Mouse (Mus musculus) megakaryocyte-erythroid progenitor cell, adult 5-6 weeks (primary cell): ENCODE data around the gene Mxi1. TPM values are rescaled to one million over a fixed set of nuclear protein-coding genes. Genes with fewer than 3 reads are reported as not detected.

Experiments
- ATAC-seq: replicated peaks from 2 replicates; pipeline ENCODE4 v1.8.0; 2016; ENCODE audit warnings: mild to moderate bottlenecking, inconsistent platforms; ENCODE audit not compliant: severe bottlenecking, poor library complexity, low FRiP score, low TSS enrichment
- total RNA-seq, 2 experiments: library from RNA; stranded (forward) in 1 of 2; stranded (reverse) in 1 of 2; fragments of 200-1000, 215-1000 nt in 1 of 2; fragments of >200 nt in 1 of 2; fragmentation: Nextera tagmentation in 1 of 2; gene quantifications; 2 replicates each; pipeline ENCODE4 v1.2.3; 2014 to 2017

Gene Mxi1
- total RNA-seq, 2 experiments from 2014 or later: 21.1 to 82.7 TPM

GRCm38 (mm10) chr19:53296331-53297254 lies 13.7 kb upstream of the Mxi1 start:
- no peak for ATAC-seq

- ATAC-seq: no peak
Measured at GRCm38 (mm10) chr19:53299156-53299828, 11.0 kb upstream of the Mxi1 start.

- no peak for ATAC-seq
Measured at GRCm38 (mm10) chr19:53299829-53300181, 10.5 kb upstream of the Mxi1 start.

GRCm38 (mm10) chr19:53303382-53303781 lies 6.9 kb upstream of the Mxi1 start:
- peak; percentile 70 for ATAC-seq

- ATAC-seq: no peak
Measured at GRCm38 (mm10) chr19:53305621-53306020, 4.7 kb upstream of the Mxi1 start.

GRCm38 (mm10) chr19:53306706-53307105 lies 3.6 kb upstream of the Mxi1 start:
- ATAC-seq: no peak

- ATAC-seq: no peak
Measured at GRCm38 (mm10) chr19:53307219-53307618, 3.1 kb upstream of the Mxi1 start.

- ATAC-seq: no peak
Measured at GRCm38 (mm10) chr19:53309631-53310030, 687 bp upstream of the Mxi1 start.

GRCm38 (mm10) chr19:53310771-53311523 lies 629 bp downstream of the Mxi1 start:
- ATAC-seq: no peak

GRCm38 (mm10) chr19:53311524-53312335 lies 1.4 kb downstream of the Mxi1 start:
- no peak for ATAC-seq

GRCm38 (mm10) chr19:53312336-53312871 lies 2.1 kb downstream of the Mxi1 start:
- ATAC-seq: peak; percentile 4; the same call in 1 of the 2 replicates

- ATAC-seq: peak; percentile 14
Measured at GRCm38 (mm10) chr19:53312951-53313683, 2.8 kb downstream of the Mxi1 start.

- peak; percentile 84 for ATAC-seq
Measured at GRCm38 (mm10) chr19:53313684-53314443, 3.5 kb downstream of the Mxi1 start.

- ATAC-seq: no peak
Measured at GRCm38 (mm10) chr19:53314530-53315208, 4.4 kb downstream of the Mxi1 start.

- ATAC-seq: no peak
Measured at GRCm38 (mm10) chr19:53315209-53315654, 4.9 kb downstream of the Mxi1 start.

GRCm38 (mm10) chr19:53316105-53316504 lies 5.8 kb downstream of the Mxi1 start:
- no peak for ATAC-seq

GRCm38 (mm10) chr19:53316963-53317362 lies 6.6 kb downstream of the Mxi1 start:
- no peak for ATAC-seq
